Mouse (Mus musculus): ENCODE measurements at regions not wholly inside any gene's neighbourhood (a gene's known extent, or its start where the extent isn't known, plus 50 kb on each side); places are given as distances from the start of the nearest gene placed in this dataset.
A peak's percentile ranks its signal among the peaks of the same experiment; 100 is the strongest.

- Histone ChIP-seq H3K27me3 (ENCODE audit: insufficient read depth, low read length) (no peaks in the 10 kb centered on the region), H3K36me3 (ENCODE audit: insufficient read depth) (no peaks in the 10 kb centered on the region), H3K4me2 (ENCODE audit: low read depth) (no peak overlapping the region), H3K4me1 (ENCODE audit: insufficient read depth) (peaks cover 7% of the 10 kb centered on the region), H3K9me3 (ENCODE audit: low read length) (no peaks in the 10 kb centered on the region), H3K9ac (no peak overlapping the region), H3K27ac (ENCODE audit: low read depth, low read length) (no peak overlapping the region), H3K4me3 (ENCODE audit: low read depth, low read length) (no peak overlapping the region)
- no peak for TF ChIP-seq CTCF (IDR thresholded peaks at IDR 0.05; ENCODE audit: low read depth)
- ATAC-seq (peak; percentile 81), DNase-seq (no peak)
- WGBS, result 63% methylated on average over 4 of the region's 4 CpGs
These were observed 186.6 kb downstream of the Rybp start for GRCm38 (mm10) chr6:100100565-100101133.

GRCm38 (mm10) chr6:100096393-100097125 is 190.7 kb downstream of the Rybp start:
- DNase-seq (no peak), ATAC-seq (no peak)
- no peak overlapping the region for H3K27ac ChIP-seq (ENCODE audit: low read depth, low read length)
- no peak overlapping the region for H3K4me2 ChIP-seq (ENCODE audit: low read depth)
- H3K9me3 ChIP-seq (ENCODE audit: low read length), result no peaks in the 10 kb centered on the region
- no peak overlapping the region for H3K9ac ChIP-seq
- WGBS, result 77% methylated on average over 13 of the region's 13 CpGs
- TF ChIP-seq CTCF (IDR thresholded peaks at IDR 0.05; ENCODE audit: low read depth), result no peak
- H3K27me3 ChIP-seq (ENCODE audit: insufficient read depth, low read length), result no peaks in the 10 kb centered on the region
- H3K4me1 ChIP-seq (ENCODE audit: insufficient read depth), result no peaks in the 10 kb centered on the region; the same call in 1 of the 2 replicates
- no peak overlapping the region for H3K4me3 ChIP-seq (ENCODE audit: low read depth, low read length)
- H3K36me3 ChIP-seq (ENCODE audit: insufficient read depth), result no peaks in the 10 kb centered on the region

- 94% methylated on average over 6 of the region's 6 CpGs for WGBS
- Histone ChIP-seq H3K27me3 (ENCODE audit: insufficient read depth, low read length) (no peaks in the 10 kb centered on the region), H3K4me3 (ENCODE audit: low read depth, low read length) (no peak overlapping the region), H3K9me3 (ENCODE audit: low read length) (no peaks in the 10 kb centered on the region), H3K27ac (ENCODE audit: low read depth, low read length) (no peak overlapping the region), H3K36me3 (ENCODE audit: insufficient read depth) (no peaks in the 10 kb centered on the region), H3K4me1 (ENCODE audit: insufficient read depth) (no peaks in the 10 kb centered on the region), H3K9ac (no peak overlapping the region), H3K4me2 (ENCODE audit: low read depth) (no peak overlapping the region)
- no peak for TF ChIP-seq CTCF (IDR thresholded peaks at IDR 0.05; ENCODE audit: low read depth)
- DNase-seq (no peak), ATAC-seq (no peak)
These were observed 192.6 kb downstream of the Rybp start for GRCm38 (mm10) chr6:100094653-100095217.

GRCm38 (mm10) chr6:100092870-100093269 is 194.4 kb downstream of the Rybp start:
- Histone ChIP-seq H3K36me3 (ENCODE audit: insufficient read depth) (no peaks in the 10 kb centered on the region), H3K4me2 (ENCODE audit: low read depth) (no peak overlapping the region), H3K4me1 (ENCODE audit: insufficient read depth) (no peaks in the 10 kb centered on the region), H3K4me3 (ENCODE audit: low read depth, low read length) (no peak overlapping the region), H3K9me3 (ENCODE audit: low read length) (no peaks in the 10 kb centered on the region), H3K9ac (no peak overlapping the region), H3K27me3 (ENCODE audit: insufficient read depth, low read length) (no peaks in the 10 kb centered on the region), H3K27ac (ENCODE audit: low read depth, low read length) (no peak overlapping the region)
- no peak for TF ChIP-seq CTCF (IDR thresholded peaks at IDR 0.05; ENCODE audit: low read depth)
- WGBS, result 76% methylated on average over 8 of the region's 8 CpGs
- DNase-seq, result no peak
- no peak for ATAC-seq

GRCm38 (mm10) chr6:100091815-100092214 is 195.5 kb downstream of the Rybp start:
- Histone ChIP-seq H3K27me3 (ENCODE audit: insufficient read depth, low read length) (no peaks in the 10 kb centered on the region), H3K9me3 (ENCODE audit: low read length) (no peaks in the 10 kb centered on the region), H3K4me3 (ENCODE audit: low read depth, low read length) (no peak overlapping the region), H3K9ac (no peak overlapping the region), H3K27ac (ENCODE audit: low read depth, low read length) (no peak overlapping the region), H3K36me3 (ENCODE audit: insufficient read depth) (no peaks in the 10 kb centered on the region), H3K4me1 (ENCODE audit: insufficient read depth) (no peaks in the 10 kb centered on the region), H3K4me2 (ENCODE audit: low read depth) (no peak overlapping the region)
- TF ChIP-seq CTCF (IDR thresholded peaks at IDR 0.05; ENCODE audit: low read depth), result no peak
- DNase-seq, result no peak
- no peak for ATAC-seq
- 84% methylated on average over 3 of the region's 3 CpGs for WGBS

GRCm38 (mm10) chr6:100088576-100088975 is 198.7 kb downstream of the Rybp start:
- no peak overlapping the region for H3K9ac ChIP-seq
- no peaks in the 10 kb centered on the region for H3K27me3 ChIP-seq (ENCODE audit: insufficient read depth, low read length)
- no peak overlapping the region for H3K4me3 ChIP-seq (ENCODE audit: low read depth, low read length)
- no peaks in the 10 kb centered on the region for H3K36me3 ChIP-seq (ENCODE audit: insufficient read depth)
- H3K4me2 ChIP-seq (ENCODE audit: low read depth), result no peak overlapping the region
- H3K4me1 ChIP-seq (ENCODE audit: insufficient read depth), result no peaks in the 10 kb centered on the region
- WGBS, result 46% methylated on average over 4 of the region's 4 CpGs
- no peak for TF ChIP-seq CTCF (IDR thresholded peaks at IDR 0.05; ENCODE audit: low read depth)
- DNase-seq, result no peak
- H3K9me3 ChIP-seq (ENCODE audit: low read length), result no peaks in the 10 kb centered on the region
- ATAC-seq, result no peak
- H3K27ac ChIP-seq (ENCODE audit: low read depth, low read length), result no peak overlapping the region

- H3K9ac ChIP-seq, result no peak overlapping the region
- ATAC-seq, result peak; percentile 20; the same call in 1 of the 2 replicates
- 51% methylated on average over 7 of the region's 7 CpGs for WGBS
These were observed 200.5 kb downstream of the Rybp start for GRCm38 (mm10) chr6:100086807-100087206.

More at GRCm38 (mm10) chr6:100086807-100087206, 200.5 kb downstream of the Rybp start:
- Histone ChIP-seq H3K36me3 (ENCODE audit: insufficient read depth) (no peaks in the 10 kb centered on the region), H3K9me3 (ENCODE audit: low read length) (no peaks in the 10 kb centered on the region), H3K4me3 (ENCODE audit: low read depth, low read length) (no peak overlapping the region), H3K4me1 (ENCODE audit: insufficient read depth) (no peaks in the 10 kb centered on the region), H3K27me3 (ENCODE audit: insufficient read depth, low read length) (no peaks in the 10 kb centered on the region), H3K4me2 (ENCODE audit: low read depth) (no peak overlapping the region), H3K27ac (ENCODE audit: low read depth, low read length) (no peak overlapping the region)
- DNase-seq, result no peak
- no peak for TF ChIP-seq CTCF (IDR thresholded peaks at IDR 0.05; ENCODE audit: low read depth)
